Comparison of ENCODE assay signal across 8 mouse cellular contexts in the genomic region with DNA sequence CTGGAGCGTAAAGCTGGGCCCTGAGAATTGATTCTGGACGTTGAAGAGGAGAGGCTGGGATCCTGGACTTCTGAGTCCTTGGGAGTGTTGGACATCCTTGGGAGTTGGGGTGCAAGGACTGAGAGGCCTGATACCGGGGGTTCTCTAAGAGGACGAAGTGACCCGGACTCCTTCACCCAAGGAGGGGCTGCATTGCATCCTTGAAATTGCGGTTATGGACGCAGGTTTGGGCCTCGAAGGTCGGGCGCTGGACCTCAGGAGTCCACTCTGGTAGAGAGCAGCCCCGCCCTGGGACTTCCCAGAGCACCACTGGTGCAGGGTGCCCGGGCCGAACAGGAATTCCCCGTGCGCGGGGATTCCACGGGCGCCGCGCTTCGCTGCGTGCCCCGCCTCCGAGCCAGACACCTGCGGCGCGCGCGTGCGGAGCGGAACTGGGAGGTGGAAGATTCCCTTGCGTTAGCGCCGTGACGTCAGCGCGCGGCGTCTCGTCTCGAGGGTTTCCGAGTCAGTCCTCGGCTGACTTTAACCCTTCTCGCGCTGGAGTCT. TPM values are rescaled to one million over a fixed set of nuclear protein-coding genes. Genes with fewer than 3 reads are reported as not detected.
DNase-seq lines count a peak whose midpoint lies in the region; ATAC-seq and TF ChIP-seq lines count a peak whose summit lies in the region.

No protein-coding gene starts in this region.

- TF ChIP-seq CTCF in bone marrow, adult 2 months (IDR thresholded peaks at IDR 0.05; ENCODE audit: control insufficient read depth, insufficient read depth, low read length) = no peak

- H3K9ac ChIP-seq in embryonic facial prominence, embryonic 14.5 days (ENCODE audit: low read depth, low read length) = peak overlapping the region; percentile 66
- peak overlapping the region; percentile 72 for H3K9ac ChIP-seq in limb, embryonic 13.5 days
- peak overlapping the region; percentile 58 for H3K9ac ChIP-seq in midbrain, embryonic 15.5 days

- H3K4me1 ChIP-seq in bone marrow, adult 2 months (ENCODE audit: control insufficient read depth, insufficient read depth, low read length) = peaks cover 2% of the 10 kb centered on the region; the same call in 1 of the 2 replicates
- no peaks in the 10 kb centered on the region for H3K4me1 ChIP-seq in embryonic facial prominence, embryonic 14.5 days (ENCODE audit: control insufficient read depth, insufficient read depth, low read length)
- peaks cover 19% of the 10 kb centered on the region for H3K4me1 ChIP-seq in limb, embryonic 13.5 days
- peaks cover 18% of the 10 kb centered on the region for H3K4me1 ChIP-seq in midbrain, embryonic 15.5 days

- WGBS in bone marrow, adult 2 months = under 1% methylated on average over 45 of the region's 45 CpGs
- under 1% methylated on average over 32 of the region's 45 CpGs for WGBS in embryonic facial prominence, embryonic 14.5 days
- WGBS in limb, embryonic 13.5 days = under 1% methylated on average over 45 of the region's 45 CpGs
- 0% methylated on average over 45 of the region's 45 CpGs for WGBS in midbrain, embryonic 15.5 days

- no peaks in the 10 kb centered on the region; the same call in 1 of the 2 replicates for H3K27me3 ChIP-seq in embryonic facial prominence, embryonic 14.5 days (replicated peaks; ENCODE audit: control insufficient read depth, insufficient read depth, low read length)
- peaks cover 43% of the 10 kb centered on the region for H3K27me3 ChIP-seq in limb, embryonic 13.5 days
- H3K27me3 ChIP-seq in midbrain, embryonic 15.5 days (replicated peaks) = no peaks in the 10 kb centered on the region

- peak; percentile 88 for DNase-seq in 416B (ENCODE audit: low read depth)
- DNase-seq in embryonic facial prominence, embryonic 14.5 days (ENCODE audit: low spot score) = peak; percentile 94
- peak; percentile 74 to 78 for DNase-seq in heart, adult 9 months (ENCODE audit: low spot score in 2 of 2)
- peak; percentile 81 for DNase-seq in kidney, adult 9 months
- DNase-seq in spleen, adult 18-20 months = peak; percentile 94 to 96

- peak; percentile 88 for ATAC-seq in embryonic facial prominence, embryonic 14.5 days (ENCODE audit: low read depth)
- ATAC-seq in limb, embryonic 13.5 days (ENCODE audit: low FRiP score, low read depth) = peak; percentile 75
- ATAC-seq in midbrain, embryonic 15.5 days (replicated peaks) = peak; percentile 90

- H3K4me2 ChIP-seq in embryonic facial prominence, embryonic 14.5 days (ENCODE audit: low read depth, low read length) = peak overlapping the region; percentile 95
- peak overlapping the region; percentile 95 for H3K4me2 ChIP-seq in limb, embryonic 13.5 days (replicated peaks)
- H3K4me2 ChIP-seq in midbrain, embryonic 15.5 days = peak overlapping the region; percentile 95

- H3K27ac ChIP-seq in bone marrow, adult 2 months (ENCODE audit: control insufficient read depth, insufficient read depth, low read depth, low read length, poor library complexity) = peak overlapping the region; percentile 92
- H3K27ac ChIP-seq in embryonic facial prominence, embryonic 14.5 days (replicated peaks; ENCODE audit: low read depth, low read length) = no peak overlapping the region; the same call in 1 of the 2 replicates
- no peak overlapping the region for H3K27ac ChIP-seq in limb, embryonic 13.5 days
- H3K27ac ChIP-seq in midbrain, embryonic 15.5 days = peak overlapping the region; percentile 54

- peak; percentile 60; the same call in 1 of the 2 replicates for TF ChIP-seq POLR2A in bone marrow, adult 2 months (IDR thresholded peaks at IDR 0.05; ENCODE audit: borderline replicate concordance, control insufficient read depth, low read depth, low read length)

- H3K4me3 ChIP-seq in bone marrow, adult 2 months (replicated peaks; ENCODE audit: control insufficient read depth, low read depth, low read length) = peak overlapping the region; percentile 86
- peak overlapping the region; percentile 56 for H3K4me3 ChIP-seq in embryonic facial prominence, embryonic 14.5 days (ENCODE audit: low read depth, low read length)
- H3K4me3 ChIP-seq in limb, embryonic 13.5 days = peak overlapping the region; percentile 63
- peak overlapping the region; percentile 61 for H3K4me3 ChIP-seq in midbrain, embryonic 15.5 days

- H3K36me3 ChIP-seq in embryonic facial prominence, embryonic 14.5 days (ENCODE audit: control insufficient read depth, insufficient read depth, low read length) = peaks cover 17% of the 10 kb centered on the region; the same call in 1 of the 2 replicates
- H3K36me3 ChIP-seq in limb, embryonic 13.5 days = peaks cover 10% of the 10 kb centered on the region
- peaks cover 5% of the 10 kb centered on the region; the same call in 1 of the 2 replicates for H3K36me3 ChIP-seq in midbrain, embryonic 15.5 days (replicated peaks)

- peaks cover 7% of the 10 kb centered on the region; the same call in 1 of the 2 replicates for H3K9me3 ChIP-seq in embryonic facial prominence, embryonic 14.5 days (ENCODE audit: control insufficient read depth, low read length)
- H3K9me3 ChIP-seq in limb, embryonic 13.5 days = peaks cover 14% of the 10 kb centered on the region
- H3K9me3 ChIP-seq in midbrain, embryonic 15.5 days = no peaks in the 10 kb centered on the region

RNA-seq across cellular contexts. Expression of gene Nfkbid, which starts 0.4 kb away (rescaled TPM):
- polyA plus RNA-seq in bone marrow, adult 2 months (2011; ENCODE audit: insufficient read depth, insufficient read length, low replicate concordance, missing spikeins) = 12.3 and 34.2 TPM in 2 replicates
- 1.0 and 2.0 TPM in 2 replicates for polyA plus RNA-seq in embryonic facial prominence, embryonic 14.5 days (2014; fragmentation: Nextera tagmentation; extraction: Ambion mirVana)
- 1.3 and 2.0 TPM in 2 replicates for polyA plus RNA-seq in limb, embryonic 13.5 days (2015; fragmentation: Nextera tagmentation; extraction: Ambion mirVana)
- polyA plus RNA-seq in midbrain, embryonic 15.5 days (2015; fragmentation: Nextera tagmentation; extraction: Ambion mirVana) = 2.4 and 2.8 TPM in 2 replicates

RNA-seq across cellular contexts. Expression of gene Hcst, which starts 2.3 kb away (rescaled TPM):
- polyA plus RNA-seq in bone marrow, adult 2 months (2011; ENCODE audit: insufficient read depth, insufficient read length, low replicate concordance, missing spikeins) = 47.8 and 107 TPM in 2 replicates
- 2.2 and 2.4 TPM in 2 replicates for polyA plus RNA-seq in embryonic facial prominence, embryonic 14.5 days (2014; fragmentation: Nextera tagmentation; extraction: Ambion mirVana)
- polyA plus RNA-seq in limb, embryonic 13.5 days (2015; fragmentation: Nextera tagmentation; extraction: Ambion mirVana) = 0.64 and 0.68 TPM in 2 replicates
- polyA plus RNA-seq in midbrain, embryonic 15.5 days (2015; fragmentation: Nextera tagmentation; extraction: Ambion mirVana) = 0.53 and 0.59 TPM in 2 replicates

RNA-seq across cellular contexts. Expression of gene Tyrobp, which starts 8.4 kb away (rescaled TPM):
- 164 and 433 TPM in 2 replicates for polyA plus RNA-seq in bone marrow, adult 2 months (2011; ENCODE audit: insufficient read depth, insufficient read length, low replicate concordance, missing spikeins)
- 82.9 and 97.0 TPM in 2 replicates for polyA plus RNA-seq in embryonic facial prominence, embryonic 14.5 days (2014; fragmentation: Nextera tagmentation; extraction: Ambion mirVana)
- 29.7 and 32.7 TPM in 2 replicates for polyA plus RNA-seq in limb, embryonic 13.5 days (2015; fragmentation: Nextera tagmentation; extraction: Ambion mirVana)
- 27.8 and 36.6 TPM in 2 replicates for polyA plus RNA-seq in midbrain, embryonic 15.5 days (2015; fragmentation: Nextera tagmentation; extraction: Ambion mirVana)

RNA-seq across cellular contexts. Expression of gene Aplp1, which starts 23.4 kb away (rescaled TPM):
- polyA plus RNA-seq in bone marrow, adult 2 months (2011; ENCODE audit: insufficient read depth, insufficient read length, low replicate concordance, missing spikeins) = 6.2 TPM in 1 of 2 replicates, not detected in the other
- polyA plus RNA-seq in embryonic facial prominence, embryonic 14.5 days (2014; fragmentation: Nextera tagmentation; extraction: Ambion mirVana) = 51.0 and 53.6 TPM in 2 replicates
- 38.4 and 44.2 TPM in 2 replicates for polyA plus RNA-seq in limb, embryonic 13.5 days (2015; fragmentation: Nextera tagmentation; extraction: Ambion mirVana)
- polyA plus RNA-seq in midbrain, embryonic 15.5 days (2015; fragmentation: Nextera tagmentation; extraction: Ambion mirVana) = 790 and 817 TPM in 2 replicates

RNA-seq across cellular contexts. Expression of gene Kirrel2, which starts 35.5 kb away (rescaled TPM):
- polyA plus RNA-seq in bone marrow, adult 2 months (2011; ENCODE audit: insufficient read depth, insufficient read length, low replicate concordance, missing spikeins) = 0.25 and 4.8 TPM in 2 replicates
- 0.45 and 0.82 TPM in 2 replicates for polyA plus RNA-seq in embryonic facial prominence, embryonic 14.5 days (2014; fragmentation: Nextera tagmentation; extraction: Ambion mirVana)
- polyA plus RNA-seq in limb, embryonic 13.5 days (2015; fragmentation: Nextera tagmentation; extraction: Ambion mirVana) = 0.20 and 0.23 TPM in 2 replicates
- 1.3 and 2.7 TPM in 2 replicates for polyA plus RNA-seq in midbrain, embryonic 15.5 days (2015; fragmentation: Nextera tagmentation; extraction: Ambion mirVana)

Comparison
In these comparisons a context has a peak if more than half of its experiments do, and no peak if none do; other contexts are left out.
1. H3K27ac ChIP-seq: peak in bone marrow, adult 2 months (single experiment) and midbrain, embryonic 15.5 days (single experiment); none in embryonic facial prominence, embryonic 14.5 days (single experiment) and limb, embryonic 13.5 days (single experiment).
2. RNA of gene Hcst, which starts 2.3 kb away (polyA plus RNA-seq): 47.8 to 107 TPM in bone marrow, adult 2 months; 2.2 to 2.4 TPM in embryonic facial prominence, embryonic 14.5 days, 0.64 to 0.68 TPM in limb, embryonic 13.5 days and 0.53 to 0.59 TPM in midbrain, embryonic 15.5 days; every median in the first group is over 10 times any median in the second.
3. Peak in every context shown above with its lines, with median percentiles within 50 percentile points of each other: DNase-seq, H3K4me3 ChIP-seq, ATAC-seq, H3K4me2 ChIP-seq and H3K9ac ChIP-seq.